Mouse (Mus musculus): ENCODE results near the gene Nop53.

- TF ChIP-seq CTCF (IDR thresholded peaks at IDR 0.05; ENCODE audit: low read depth) (no peak), EP300 (IDR thresholded peaks at IDR 0.05; ENCODE audit: low read depth) (no peak)
These were observed 8.6 kb upstream of the Nop53 start for GRCm38 (mm10) chr7:15954436-15954835.
